Mouse (Mus musculus) liver, embryonic 11.5 days (tissue): ENCODE measurements around the gene Slc25a45. TPM values are rescaled to one million over a fixed set of nuclear protein-coding genes. Genes with fewer than 3 reads are reported as not detected.

Experiments
- ATAC-seq: fragments of 200-750 bp; cut with Nextera tagmentation; replicated peaks from 2 replicates; pipeline ENCODE4 v1.8.0; 2017; ENCODE audit warnings: moderate number of reproducible peaks, mild to moderate bottlenecking, moderate TSS enrichment, moderate library complexity; ENCODE audit not compliant: low FRiP score
- DNase-seq: peaks from one replicate; pipeline ENCODE4 v3.0.0-alpha.2; 2017; ENCODE audit warnings: low spot score
- H3K27ac ChIP-seq: fragments of 300-500 bp; sonication (generic); 2 replicates; pipeline ENCODE4 v1.5.1; 2014; ENCODE audit warnings: mild to moderate bottlenecking, low read depth, low read length, control low read depth
- H3K27me3 ChIP-seq: fragments of 300-500 bp; sonication (generic); replicated peaks from 2 replicates; pipeline ENCODE4 v1.6.1; 2014; ENCODE audit warnings: low read length, mixed read lengths; ENCODE audit not compliant: control insufficient read depth, insufficient read depth
- H3K36me3 ChIP-seq: fragments of 300-500 bp; sonication (generic); 2 replicates; pipeline ENCODE4 v1.6.1; 2014; ENCODE audit warnings: mild to moderate bottlenecking, low read length, moderate library complexity, mixed read lengths; ENCODE audit not compliant: control insufficient read depth, insufficient read depth
- H3K4me1 ChIP-seq: fragments of 300-500 bp; sonication (generic); replicated peaks from 2 replicates; pipeline ENCODE4 v1.6.1; 2014; ENCODE audit warnings: low read length, mixed read lengths; ENCODE audit not compliant: control insufficient read depth, insufficient read depth
- H3K4me2 ChIP-seq: fragments of 300-500 bp; sonication (generic); 2 replicates; pipeline ENCODE4 v1.6.1; 2014; ENCODE audit warnings: mild to moderate bottlenecking, control low read depth, moderate library complexity
- H3K4me3 ChIP-seq: fragments of 300-500 bp; sonication (generic); 2 replicates; pipeline ENCODE4 v1.5.1; 2014; ENCODE audit warnings: low read depth, low read length, control low read depth
- H3K9ac ChIP-seq: fragments of 300-500 bp; sonication (generic); 2 replicates; pipeline ENCODE4 v1.6.1; 2014; ENCODE audit warnings: low read depth, low read length, control low read depth
- H3K9me3 ChIP-seq: fragments of 300-500 bp; sonication (generic); 2 replicates; pipeline ENCODE4 v1.6.1; 2016; ENCODE audit warnings: low read length, inconsistent platforms, mixed read lengths; ENCODE audit not compliant: control insufficient read depth
- WGBS: fragments of 180-500 bp; shearing (Covaris S2); extraction: QIAGEN DNeasy Blood & Tissue Kit; methylation state at CpG from one replicate; pipeline ENCODE4 v1.1.7; 2014; 5-methylcytosine and 5-hydroxymethylcytosine counted together
- polyA plus RNA-seq: library from polyadenylated mRNA; unstranded; fragments of >200 nt; fragmentation: Nextera tagmentation; extraction: Ambion mirVana; gene quantifications from 2 replicates; pipeline ENCODE4 v1.2.1, GENCODE M21; 2014

The Slc25a45 gene
- polyA plus RNA-seq, 1 experiment from 2014 or later = 8.2 TPM

DNA sequence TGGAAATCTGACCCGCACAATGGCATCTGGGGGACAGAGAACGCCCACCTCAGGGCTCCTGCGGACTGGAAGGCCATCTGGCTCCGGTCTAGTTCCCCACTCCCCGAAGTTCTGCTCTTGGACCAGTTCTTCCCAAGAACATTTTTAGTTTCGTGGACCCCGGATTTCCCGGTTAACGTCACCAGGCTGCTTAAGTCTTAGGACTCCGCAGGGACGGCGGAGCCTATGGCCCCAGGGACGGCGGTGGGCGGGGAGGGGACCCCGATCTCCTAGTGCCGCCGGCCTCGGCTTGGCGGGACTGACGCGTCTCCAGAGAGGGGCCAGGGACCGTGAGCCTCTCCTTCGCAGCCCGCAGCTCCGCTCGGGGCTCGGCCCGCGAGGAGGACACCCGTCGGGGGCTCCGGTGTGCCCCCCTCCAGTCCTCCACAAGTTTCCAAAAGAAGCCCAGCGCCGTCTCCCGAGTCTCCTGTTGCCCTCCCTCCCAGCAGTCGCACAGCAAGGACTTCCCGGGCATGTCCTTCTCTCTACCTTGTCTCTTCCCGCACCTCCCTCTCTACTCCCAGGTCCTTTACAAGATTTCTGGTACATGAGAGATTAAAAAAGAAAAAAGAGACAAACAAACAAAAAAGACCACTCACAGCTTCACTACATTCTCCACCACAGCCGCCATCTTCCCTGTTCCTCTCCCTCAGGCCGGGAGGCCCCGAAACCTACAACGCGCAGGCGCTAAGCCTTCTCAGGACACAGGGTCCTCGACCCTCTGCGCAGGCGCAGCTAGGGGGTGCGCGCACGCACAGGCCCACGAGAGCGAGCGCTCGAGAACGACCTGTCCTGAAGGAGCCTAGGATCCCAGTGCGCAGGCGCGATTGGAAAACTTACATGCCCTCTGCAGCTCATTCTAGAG lies 34.7 kb downstream of the Slc25a45 start:
- DNase-seq (peak; percentile 99), ATAC-seq (peak; percentile 95)
- H3K9me3 ChIP-seq = no peaks in the 10 kb centered on the region
- peak overlapping the region; percentile 94 for H3K9ac ChIP-seq
- H3K27ac ChIP-seq = peak overlapping the region; percentile 73
- peak overlapping the region; percentile 98 for H3K4me3 ChIP-seq
- peak overlapping the region; percentile 69 for H3K4me2 ChIP-seq
- H3K27me3 ChIP-seq = no peaks in the 10 kb centered on the region
- peaks cover 5% of the 10 kb centered on the region for H3K36me3 ChIP-seq
- WGBS = under 1% methylated on average over 59 of the region's 59 CpGs
- peaks cover 34% of the 10 kb centered on the region for H3K4me1 ChIP-seq

- Histone ChIP-seq H3K9me3 (no peaks in the 10 kb centered on the region), H3K27me3 (no peaks in the 10 kb centered on the region), H3K4me2 (peak within 1 kb of the TSS; percentile 69), H3K9ac (peak within 1 kb of the TSS; percentile 94), H3K36me3 (peaks cover 10% of the 10 kb centered on the region), H3K4me3 (peak within 1 kb of the TSS; percentile 98), H3K4me1 (peaks cover 34% of the 10 kb centered on the region), H3K27ac (peak within 1 kb of the TSS; percentile 73)
- DNase-seq (no peak), ATAC-seq (peak; percentile 33)
- WGBS = 12% methylated on average over 13 of the region's 13 CpGs
Observed at GRCm38 (mm10) chr19:5913007-5913719, 35.6 kb downstream of the Slc25a45 start, which contains the start of gene Dpf2. Gene Dpf2 (minus strand): TSS chr19:5913010.

DNA sequence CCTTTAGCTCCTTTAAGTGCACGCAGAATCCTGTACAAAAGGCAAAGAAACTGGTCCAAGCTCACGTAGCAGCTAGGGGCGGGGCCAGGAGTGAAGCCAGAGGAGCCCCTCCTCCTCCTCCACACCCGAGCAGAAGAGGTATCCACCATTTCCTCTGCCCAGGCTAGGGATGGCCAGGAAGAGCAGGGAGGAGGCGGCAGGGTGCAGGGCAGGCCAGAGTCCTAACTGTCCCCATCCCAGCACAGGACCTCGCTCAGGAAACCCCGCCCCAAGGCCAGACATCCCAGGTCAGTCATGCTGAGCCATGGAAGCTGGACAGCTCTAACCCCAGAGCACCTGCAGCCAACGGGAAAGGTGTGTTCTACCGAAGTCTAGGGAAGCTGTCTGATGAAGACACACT lies 44.1 kb downstream of the Slc25a45 start:
- peaks cover 32% of the 10 kb centered on the region for H3K4me1 ChIP-seq
- WGBS = 21% methylated on average over 9 of the region's 9 CpGs
- H3K27ac ChIP-seq = peak overlapping the region; percentile 79
- peaks cover 10% of the 10 kb centered on the region for H3K36me3 ChIP-seq
- DNase-seq = no peak
- peak overlapping the region; percentile 96 for H3K4me2 ChIP-seq
- peak overlapping the region; percentile 24 for H3K4me3 ChIP-seq
- peak overlapping the region; percentile 47 for H3K9ac ChIP-seq
- no peaks in the 10 kb centered on the region; the same call in 1 of the 2 replicates for H3K27me3 ChIP-seq
- H3K9me3 ChIP-seq = no peaks in the 10 kb centered on the region
- 0 out of 2 replicates have a peak, but pooled peaks have one; percentile 15 for ATAC-seq

GRCm38 (mm10) chr19:5922119-5922942 lies 44.7 kb downstream of the Slc25a45 start:
- DNase-seq (no peak), ATAC-seq (peak; percentile 80)
- peak overlapping the region; percentile 79 for H3K27ac ChIP-seq

GRCm38 (mm10) chr19:5922963-5923362 lies 45.4 kb downstream of the Slc25a45 start:
- no peak overlapping the region for H3K27ac ChIP-seq
- ATAC-seq = no peak

More at GRCm38 (mm10) chr19:5922119-5922942, 44.7 kb downstream of the Slc25a45 start:
- H3K9me3 ChIP-seq = no peaks in the 10 kb centered on the region
- peak overlapping the region; percentile 24 for H3K4me3 ChIP-seq
- H3K27me3 ChIP-seq = no peaks in the 10 kb centered on the region; the same call in 1 of the 2 replicates
- peaks cover 32% of the 10 kb centered on the region for H3K4me1 ChIP-seq
- peak overlapping the region; percentile 47 for H3K9ac ChIP-seq
- 47% methylated on average over 15 of the region's 15 CpGs for WGBS
- H3K36me3 ChIP-seq = peaks cover 5% of the 10 kb centered on the region
- H3K4me2 ChIP-seq = peak overlapping the region; percentile 96

GRCm38 (mm10) chr19:5923990-5924712 lies 46.5 kb downstream of the Slc25a45 start:
- H3K27me3 ChIP-seq = no peaks in the 10 kb centered on the region; the same call in 1 of the 2 replicates
- under 1% methylated on average over 38 of the region's 38 CpGs for WGBS

More at GRCm38 (mm10) chr19:5922963-5923362, 45.4 kb downstream of the Slc25a45 start:
- DNase-seq = no peak
- WGBS = 87% methylated on average over 3 of the region's 3 CpGs
- no peak overlapping the region for H3K4me3 ChIP-seq
- no peaks in the 10 kb centered on the region for H3K9me3 ChIP-seq
- peaks cover 32% of the 10 kb centered on the region for H3K4me1 ChIP-seq
- no peaks in the 10 kb centered on the region; the same call in 1 of the 2 replicates for H3K27me3 ChIP-seq
- H3K36me3 ChIP-seq = peaks cover 3% of the 10 kb centered on the region; the same call in 1 of the 2 replicates
- peak overlapping the region; percentile 96 for H3K4me2 ChIP-seq
- H3K9ac ChIP-seq = 0 out of 2 replicates have a peak overlapping the region, but pooled peaks have one; percentile 2

DNA sequence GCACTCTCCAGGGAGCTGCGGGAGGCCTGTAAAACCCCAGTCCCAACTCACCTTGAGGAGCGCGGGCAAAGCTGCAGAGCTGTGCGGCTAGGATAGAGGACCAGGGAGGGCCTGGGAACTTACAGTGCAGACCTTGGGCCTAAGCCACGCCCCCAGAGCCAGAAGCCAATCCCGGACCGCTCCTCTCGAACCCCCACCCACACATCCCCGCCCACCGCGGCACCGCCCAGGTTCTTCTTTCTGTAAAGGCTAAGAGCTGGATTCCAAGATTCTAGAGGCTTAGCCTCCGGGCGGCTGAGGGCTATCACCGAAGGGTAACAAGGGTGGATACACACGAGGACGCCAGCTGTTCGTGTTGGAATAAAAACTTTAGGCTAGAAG lies 47.1 kb downstream of the Slc25a45 start, which contains the start of gene Cdc42ep2:
Cdc42ep2 (minus strand) TSS at position 104 of the 381 bp plus-strand sequence.
- 0% methylated on average over 18 of the region's 18 CpGs for WGBS
- ATAC-seq (peak; percentile 89), DNase-seq (peak; percentile 94)
- Histone ChIP-seq H3K9ac (peak within 1 kb of the TSS; percentile 64), H3K27me3 (no peaks in the 10 kb centered on the region; the same call in 1 of the 2 replicates), H3K4me3 (peak within 1 kb of the TSS; percentile 59), H3K4me1 (peaks cover 36% of the 10 kb centered on the region), H3K27ac (peak within 1 kb of the TSS; percentile 54), H3K36me3 (no peaks in the 10 kb centered on the region), H3K4me2 (peak within 1 kb of the TSS; percentile 96), H3K9me3 (no peaks in the 10 kb centered on the region)

More at GRCm38 (mm10) chr19:5923990-5924712, 46.5 kb downstream of the Slc25a45 start:
- Histone ChIP-seq H3K27ac (peak overlapping the region; percentile 54), H3K4me3 (peak overlapping the region; percentile 59), H3K4me2 (peak overlapping the region; percentile 96), H3K9ac (peak overlapping the region; percentile 64), H3K4me1 (peaks cover 36% of the 10 kb centered on the region), H3K9me3 (no peaks in the 10 kb centered on the region), H3K36me3 (no peaks in the 10 kb centered on the region)
- peak; percentile 54 for ATAC-seq
- DNase-seq = peak; percentile 95
